Comparison of ENCODE assay signal across 11 mouse cellular contexts in genomic region chr13:104112266-104112900, GRCm38 (mm10). TPM values are rescaled to one million over a fixed set of nuclear protein-coding genes. Genes with fewer than 3 reads are reported as not detected.
DNase-seq lines count a peak whose midpoint lies in the region; ATAC-seq lines count a peak whose summit lies in the region.
"Had no signal": no experiment of that assay in that cellular context is flagged by ENCODE, and none has a peak within 500 bp of the region (broad histone marks: within the 10 kb centered on the region; RNA-seq: fewer than 3 reads in every experiment).

No protein-coding gene starts in this region.

- H3K4me3 ChIP-seq in midbrain, embryonic 16.5 days (ENCODE audit: low read depth, low read length), result no peak overlapping the region
- H3K4me3 ChIP-seq: limb, embryonic 10.5 days had no signal

- H3K9me3 ChIP-seq in midbrain, embryonic 16.5 days (replicated peaks; ENCODE audit: control insufficient read depth, low read length, poor library complexity, severe bottlenecking), result no peaks in the 10 kb centered on the region
- H3K9me3 ChIP-seq: limb, embryonic 10.5 days had no signal

- peaks cover 21% of the 10 kb centered on the region for H3K4me1 ChIP-seq in midbrain, embryonic 16.5 days (ENCODE audit: control insufficient read depth, insufficient read depth, low read length)

- no peak overlapping the region for H3K9ac ChIP-seq in midbrain, embryonic 16.5 days (ENCODE audit: low read depth, low read length)

- no peak overlapping the region for H3K27ac ChIP-seq in midbrain, embryonic 16.5 days (ENCODE audit: low read length)
- H3K27ac ChIP-seq: kidney, postnatal 0 days; limb, embryonic 10.5 days; stomach, postnatal 0 days had no signal

- 26% methylated on average over 12 of the region's 12 CpGs for WGBS in midbrain, embryonic 16.5 days

- peak; percentile 30 for DNase-seq in cerebellum, adult 9-10 months
- no peak for DNase-seq in cerebellum, postnatal 36 days
- peak; percentile 29 for DNase-seq in layer of hippocampus, adult 9-10 months (ENCODE audit: low spot score)
- no peak for DNase-seq in layer of hippocampus, postnatal 25 days (ENCODE audit: extremely low spot score in 1 of 2, low spot score in 1 of 2)
- peak; percentile 34 for DNase-seq in brain, embryonic 18.5 days (ENCODE audit: low read depth, low spot score)
- no peak for DNase-seq in urinary bladder, postnatal 10 days (ENCODE audit: low spot score)
- no peak for DNase-seq in cerebellum, adult 11 months

- peaks cover 9% of the 10 kb centered on the region; the same call in 1 of the 2 replicates for H3K36me3 ChIP-seq in midbrain, embryonic 16.5 days (ENCODE audit: control insufficient read depth, insufficient read depth, low read length)

- ATAC-seq in midbrain, embryonic 16.5 days, result no peak

- peak overlapping the region; percentile 37 for H3K4me2 ChIP-seq in midbrain, embryonic 16.5 days (ENCODE audit: low read length)

- no peaks in the 10 kb centered on the region for H3K27me3 ChIP-seq in midbrain, embryonic 16.5 days (ENCODE audit: control insufficient read depth, insufficient read depth, low read depth, low read length)

RNA-seq across cellular contexts. Expression of gene Sgtb, which starts 2.8 kb away (rescaled TPM):
- total RNA-seq in layer of hippocampus, postnatal 25 days (2021), result 10 to 100 TPM; 75.2 to 79.9 TPM
- 29.0 and 29.1 TPM in 2 replicates for polyA plus RNA-seq in midbrain, embryonic 16.5 days (2015; fragmentation: Nextera tagmentation; extraction: Ambion mirVana)

RNA-seq across cellular contexts. Expression of gene Nln, which starts 3.0 kb away (rescaled TPM):
- total RNA-seq in layer of hippocampus, postnatal 25 days (2021), result 10 to 100 TPM; 23.0 to 24.7 TPM
- 76.3 and 82.4 TPM in 2 replicates for polyA plus RNA-seq in midbrain, embryonic 16.5 days (2015; fragmentation: Nextera tagmentation; extraction: Ambion mirVana)

Comparison
In these comparisons a context has a peak if more than half of its experiments do, and no peak if none do; other contexts are left out.
1. DNase-seq: peak in cerebellum, adult 9-10 months (single experiment), layer of hippocampus, adult 9-10 months (single experiment) and brain, embryonic 18.5 days (single experiment); none in cerebellum, postnatal 36 days (0 of 2), layer of hippocampus, postnatal 25 days (0 of 2), urinary bladder, postnatal 10 days (single experiment) and cerebellum, adult 11 months (single experiment).